Mouse (Mus musculus) NIH3T3 (cell line): ENCODE measurements around the gene Flrt1.
A peak's percentile ranks its signal among the peaks of the same experiment; 100 is the strongest.

Experiments used
- DNase-seq: peaks from one replicate; pipeline ENCODE4 v3.0.0-alpha.2; 2012; ENCODE audit warnings: low read depth

Flrt1 gene

GRCm38 (mm10) chr19:7105544-7105943, at the start of gene Flrt1:
Flrt1 (minus strand) TSS chr19:7105729.
- DNase-seq = no peak

GRCm38 (mm10) chr19:7155196-7155595, 49.7 kb upstream of the Flrt1 start:
- DNase-seq = no peak

DNA sequence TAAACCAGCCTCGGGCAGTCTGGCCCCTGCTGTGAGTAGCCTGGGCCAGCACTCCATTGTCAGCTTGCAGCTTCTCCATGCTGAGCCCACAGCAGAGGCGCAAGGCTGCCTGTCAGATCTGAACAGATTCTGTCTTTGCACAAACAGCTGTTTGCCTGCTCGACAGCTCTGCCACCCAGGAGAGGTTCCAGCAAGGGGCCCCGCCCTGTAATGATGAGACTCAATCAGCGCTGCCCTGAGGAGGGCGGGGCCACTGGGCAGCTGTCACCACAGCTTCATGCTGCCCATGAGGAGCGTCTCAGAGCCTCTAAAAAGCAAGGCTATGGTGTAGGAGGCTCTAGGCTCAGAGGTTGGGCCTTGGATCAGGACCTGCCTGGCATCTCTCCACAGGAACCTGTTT, 47.7 kb upstream of the Flrt1 start:
- peak; percentile 46 for DNase-seq

GRCm38 (mm10) chr19:7151927-7152653, 46.6 kb upstream of the Flrt1 start:
- peak; percentile 54 for DNase-seq

DNA sequence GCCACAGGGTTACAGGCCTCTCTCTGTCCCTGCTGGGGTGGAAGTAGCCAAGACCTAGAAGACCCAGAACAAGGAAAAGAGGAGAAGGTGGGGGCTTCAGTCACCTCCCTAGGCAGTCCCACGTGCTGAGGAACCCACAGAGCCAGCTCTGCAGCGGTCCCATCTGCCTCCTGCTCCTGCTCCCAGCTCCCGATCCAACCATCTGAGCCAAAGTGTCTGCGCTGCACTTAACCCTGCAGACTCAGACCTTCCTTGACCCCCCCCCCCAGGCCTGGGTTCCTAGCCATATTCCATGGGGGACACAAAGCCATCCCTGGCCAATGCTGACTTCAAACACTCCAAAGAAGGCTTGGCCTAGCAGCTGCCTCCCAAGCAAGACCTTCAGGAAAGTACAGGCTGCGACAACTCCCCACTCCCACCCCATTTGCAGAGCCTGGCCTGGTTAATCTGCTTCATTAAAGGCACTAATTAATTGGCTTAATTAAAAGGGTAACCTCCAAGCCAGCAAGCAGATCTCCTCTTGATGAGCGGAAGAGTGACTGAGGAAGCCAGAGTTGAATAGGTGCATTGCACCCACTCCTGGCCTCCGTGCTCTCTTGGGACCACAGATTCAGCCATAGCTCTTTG, 45.9 kb upstream of the Flrt1 start:
- DNase-seq = no peak

DNA sequence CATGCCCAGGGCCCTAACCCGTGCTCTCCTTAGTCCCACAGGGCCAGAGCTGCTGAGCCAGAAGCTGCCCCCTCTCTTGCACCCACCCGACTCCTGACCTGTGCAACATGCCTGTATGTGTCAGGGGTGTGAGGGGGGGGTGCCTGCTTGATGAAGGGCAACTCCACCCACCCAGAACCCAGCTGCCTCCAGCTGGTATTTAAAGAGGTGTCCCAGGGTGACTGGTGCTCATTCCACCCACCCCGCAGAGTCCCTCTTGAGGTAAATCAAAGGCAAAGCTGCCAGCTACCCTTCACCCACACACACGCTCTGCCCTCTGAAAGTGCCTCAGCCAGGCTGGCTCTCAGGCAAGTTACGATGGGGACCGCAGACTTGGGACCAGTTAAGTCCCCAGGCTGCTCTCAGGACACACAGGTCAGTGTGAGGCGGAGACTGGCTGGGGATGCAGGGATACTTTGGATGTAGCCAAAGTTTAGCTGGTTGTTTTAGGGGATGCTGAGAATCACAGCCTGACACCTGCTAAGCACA, 43.7 kb upstream of the Flrt1 start:
- DNase-seq = no peak

DNA sequence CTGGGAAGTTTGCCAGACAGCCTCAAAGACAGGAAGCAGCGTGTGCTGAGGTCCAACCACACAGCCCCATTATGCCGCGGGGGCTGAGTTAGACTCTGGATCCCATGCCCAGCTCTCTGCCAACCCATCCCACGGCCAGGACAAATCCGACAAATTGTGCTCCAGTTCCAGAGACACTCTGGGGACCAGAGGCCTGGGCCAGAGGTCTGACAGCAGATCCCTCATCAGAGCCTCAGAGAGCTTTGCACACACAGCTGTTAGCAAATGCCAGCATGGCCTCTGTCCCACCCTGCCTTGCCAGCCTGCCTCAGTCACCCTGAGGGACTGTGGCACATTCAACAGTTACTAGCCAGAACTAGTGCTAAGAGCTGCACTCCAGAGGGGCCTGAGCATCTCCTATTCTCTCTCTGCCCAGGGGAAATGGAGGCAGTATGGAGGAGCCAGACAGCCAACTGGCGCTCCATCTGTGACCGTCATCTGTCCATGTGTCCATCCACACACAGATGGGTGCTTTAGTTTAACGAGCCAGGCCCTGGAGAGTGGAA, 43.1 kb upstream of the Flrt1 start:
- no peak for DNase-seq

DNA sequence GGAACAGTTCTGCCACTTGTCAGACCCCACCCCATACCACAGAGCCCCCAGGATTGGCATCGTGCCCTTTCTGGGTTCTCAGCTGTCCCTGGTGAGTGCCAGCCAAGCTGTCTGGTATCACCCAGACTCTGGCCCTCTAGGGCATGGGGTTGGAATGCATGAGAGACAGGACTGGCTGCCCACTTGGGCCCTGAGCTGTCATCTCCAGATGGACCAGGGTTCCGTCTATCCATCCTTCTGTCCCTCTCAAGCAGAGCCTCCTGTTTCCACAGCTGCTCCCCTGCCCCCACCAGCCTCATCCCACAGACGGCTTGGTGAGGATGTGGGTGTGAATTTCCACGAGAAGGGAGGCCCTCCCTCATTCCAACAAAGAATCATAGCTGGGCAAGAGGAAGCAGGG, 42.6 kb upstream of the Flrt1 start:
- no peak for DNase-seq

DNA sequence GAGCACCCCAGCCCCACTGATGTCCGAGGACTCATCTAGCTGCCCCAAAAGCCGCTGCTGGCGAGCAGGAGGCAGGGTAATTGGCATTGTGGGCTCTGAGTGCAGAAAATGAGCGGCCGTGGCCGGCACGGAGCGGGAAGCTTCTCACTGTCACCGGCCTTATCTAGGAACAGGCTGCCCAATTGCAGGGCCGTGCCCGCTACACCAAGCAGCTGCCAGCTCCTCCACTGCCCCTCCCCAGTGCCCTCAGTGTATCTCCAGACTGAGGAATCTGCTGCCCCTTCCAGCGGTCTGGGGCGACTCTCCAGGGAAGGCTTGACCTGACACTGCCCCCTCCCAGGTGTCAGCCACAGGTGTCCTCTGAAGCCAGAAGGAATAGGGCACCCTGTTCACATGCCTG, 40.8 kb upstream of the Flrt1 start:
- no peak for DNase-seq

DNA sequence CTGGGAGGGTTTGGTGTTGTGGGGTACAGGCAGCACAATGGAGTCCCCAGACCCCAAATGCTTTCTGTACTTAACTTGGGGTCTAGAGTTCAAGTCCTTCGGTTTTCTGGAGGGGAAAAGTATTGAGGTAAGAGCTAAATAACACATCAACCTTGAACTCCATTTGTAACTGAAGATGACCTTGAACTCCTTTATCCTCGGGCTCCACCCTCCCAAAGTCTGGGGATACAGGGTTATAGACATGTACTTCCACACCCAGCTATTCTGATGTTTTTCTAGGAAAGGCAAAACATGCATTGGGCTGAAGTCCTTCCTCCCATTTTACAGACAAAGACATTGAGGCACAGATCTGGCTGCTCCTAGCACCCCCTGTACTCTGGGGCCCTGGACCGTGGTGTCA, 38.9 kb upstream of the Flrt1 start:
- no peak for DNase-seq

DNA sequence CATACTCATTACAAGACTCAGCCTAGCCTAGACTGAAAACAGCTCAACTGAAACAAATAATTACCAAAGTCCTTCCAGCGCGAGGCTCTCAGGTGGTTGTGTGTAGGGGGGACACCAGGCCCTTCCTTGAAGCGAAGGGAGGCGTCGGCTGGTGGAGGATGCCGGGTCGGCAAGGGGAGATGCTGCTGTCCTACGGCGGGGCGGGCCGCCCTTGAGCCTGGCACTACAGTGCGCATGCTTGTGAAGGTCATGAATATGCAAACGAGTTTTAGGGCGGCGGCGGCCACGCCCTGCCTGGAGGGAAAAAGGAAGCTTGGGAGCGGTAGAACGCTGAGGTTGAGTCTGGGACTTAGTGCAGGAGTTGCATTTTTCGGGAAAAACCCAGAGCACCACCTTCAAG, 38.3 kb upstream of the Flrt1 start:
- no peak for DNase-seq

GRCm38 (mm10) chr19:7142207-7142915, 36.8 kb upstream of the Flrt1 start:
- peak; percentile 58 for DNase-seq

DNA sequence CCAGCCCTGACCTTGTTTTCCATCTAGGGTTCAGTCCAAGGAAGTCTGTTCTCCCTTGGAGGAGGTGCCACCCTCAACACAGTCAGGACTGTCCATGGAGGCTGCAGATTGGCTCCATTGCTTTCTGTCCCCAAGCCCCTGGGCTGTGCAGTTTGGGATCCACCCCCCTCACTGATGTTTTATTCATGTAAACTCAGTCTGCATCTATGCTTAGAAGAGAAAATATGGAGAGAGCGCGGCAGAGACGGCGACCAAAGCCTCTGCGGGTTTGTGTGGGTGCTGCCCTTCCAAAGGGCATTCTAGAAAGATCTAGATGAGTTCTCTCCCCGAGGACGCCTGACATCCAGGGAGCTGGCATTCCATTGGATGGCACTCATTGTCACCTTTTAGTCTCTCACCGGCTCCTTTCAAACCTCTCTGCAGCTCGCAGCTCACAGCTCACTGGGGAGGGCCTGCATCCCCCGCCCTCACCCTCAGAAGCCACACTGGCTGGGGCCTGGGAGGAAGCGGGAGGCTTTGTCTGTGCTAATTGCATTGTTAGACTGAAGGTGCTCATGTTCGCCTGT, 35.4 kb upstream of the Flrt1 start:
- no peak for DNase-seq

DNA sequence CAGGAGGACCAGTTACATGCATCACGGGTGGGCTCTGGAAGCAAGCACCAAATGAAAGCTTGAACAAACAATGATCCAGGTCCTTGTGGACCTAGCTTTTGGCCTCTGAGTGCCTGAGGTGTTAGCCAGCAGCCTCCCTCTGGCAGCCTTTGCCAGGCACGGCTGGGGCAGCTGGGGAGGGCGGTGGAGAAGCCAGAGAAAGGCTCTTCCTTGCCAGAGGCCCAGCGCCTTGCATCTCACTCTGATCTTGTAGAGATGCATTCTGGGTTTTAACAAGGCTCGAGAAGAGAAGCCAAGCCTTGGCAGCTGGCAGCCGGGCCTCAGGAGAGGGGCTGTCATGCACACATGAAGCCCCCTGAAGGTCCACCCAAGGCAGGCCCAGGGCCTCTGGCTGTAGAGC, 34.8 kb upstream of the Flrt1 start:
- peak; percentile 47 for DNase-seq

DNA sequence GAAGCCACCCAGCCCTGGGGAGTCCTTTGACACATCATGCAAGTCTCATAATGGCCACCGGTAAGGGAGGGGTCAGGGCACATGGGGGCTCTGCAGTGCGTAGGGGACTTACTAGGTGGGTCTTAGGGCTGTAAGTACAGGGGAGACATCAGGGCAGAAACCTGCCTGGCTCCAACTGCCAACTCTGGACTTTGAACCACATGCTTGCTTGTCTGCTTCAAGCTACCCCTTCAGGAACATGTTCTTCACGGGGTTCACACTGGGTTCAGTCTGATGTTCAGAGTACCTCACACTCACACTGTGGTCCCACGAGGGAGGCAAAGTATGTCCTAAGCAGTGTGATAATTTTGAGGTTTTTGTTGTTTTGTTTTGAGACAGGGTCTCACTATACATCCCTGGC, 33.8 kb upstream of the Flrt1 start:
- no peak for DNase-seq

GRCm38 (mm10) chr19:7138327-7138726, 32.8 kb upstream of the Flrt1 start:
- DNase-seq = peak; percentile 52

GRCm38 (mm10) chr19:7136714-7137498, 31.4 kb upstream of the Flrt1 start:
- no peak for DNase-seq

DNA sequence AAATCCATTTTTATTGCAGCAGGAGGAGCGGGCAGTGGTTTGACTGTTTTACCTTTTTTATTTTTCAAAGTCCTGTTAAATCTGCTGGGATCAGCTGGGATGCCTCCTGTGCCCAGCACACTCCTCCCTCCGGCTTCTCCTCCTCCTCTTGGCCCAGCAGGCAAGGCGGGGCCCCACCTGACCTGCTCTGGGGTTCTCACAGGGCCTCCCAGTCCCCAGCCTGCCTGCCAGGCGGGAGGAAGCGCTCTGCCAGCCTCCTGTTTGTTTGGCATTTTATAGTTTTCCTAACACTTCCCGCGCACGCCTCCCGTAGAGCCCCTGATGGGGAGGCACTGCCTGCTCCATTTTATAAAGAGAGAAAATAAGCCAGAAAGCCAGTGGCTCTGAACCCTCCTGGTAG, 30.5 kb upstream of the Flrt1 start:
- DNase-seq = peak; percentile 42

- peak; percentile 64 for DNase-seq
These were observed 30.0 kb upstream of the Flrt1 start for GRCm38 (mm10) chr19:7135525-7135924.

- peak; percentile 70 for DNase-seq
These were observed 29.1 kb upstream of the Flrt1 start for GRCm38 (mm10) chr19:7134631-7135091.

- DNase-seq = no peak
These were observed 27.9 kb upstream of the Flrt1 start for GRCm38 (mm10) chr19:7133436-7133835.
